Mouse (Mus musculus): ENCODE data around the gene Atp1b1. TPM values are rescaled to one million over a fixed set of nuclear protein-coding genes. Genes with fewer than 3 reads are reported as not detected.

Gene Atp1b1
- total and polyA plus RNA-seq, 3 experiments, result 0.23 to 0.43 TPM; not detected in 1

GRCm38 (mm10) chr1:164483728-164484127 lies 25.6 kb upstream of the Atp1b1 start:
- no peaks in the 10 kb centered on the region for H3K36me3 ChIP-seq (ENCODE audit: control insufficient read depth in 1 of 2, insufficient read depth in 2 of 2, low read length in 2 of 2)
- H3K79me2 ChIP-seq (ENCODE audit: control insufficient read depth, insufficient read depth, low read length, poor library complexity), result no peaks in the 10 kb centered on the region
- H3K27ac ChIP-seq (ENCODE audit: control insufficient read depth, low read depth, low read length), result no peak overlapping the region
- H3K9me3 ChIP-seq (replicated peaks; ENCODE audit: insufficient read depth, low read length), result no peaks in the 10 kb centered on the region
- H3K4me1 ChIP-seq (ENCODE audit: control insufficient read depth in 1 of 2, insufficient read depth in 2 of 2, low read length in 2 of 2), result no peaks in the 10 kb centered on the region
- DNase-seq (ENCODE audit: low read depth, low spot score), result no peak
- no peak overlapping the region for H3K9ac ChIP-seq (ENCODE audit: control insufficient read depth, low read depth, low read length, poor library complexity, severe bottlenecking)
- no peaks in the 10 kb centered on the region for H3K27me3 ChIP-seq (ENCODE audit: control insufficient read depth in 1 of 2, insufficient read depth in 2 of 2, low read length in 2 of 2)
- no peak overlapping the region for H3K4me3 ChIP-seq (ENCODE audit: control insufficient read depth in 1 of 2, insufficient read depth in 1 of 2, low read depth in 2 of 2, low read length in 2 of 2)
- TF ChIP-seq USF1 (IDR thresholded peaks at IDR 0.05; ENCODE audit: low read depth, low read length) (no peak), HCFC1 (IDR thresholded peaks at IDR 0.05; ENCODE audit: low read depth, low read length) (no peak), MAX (IDR thresholded peaks at IDR 0.05; ENCODE audit: low read length) (no peak), RCOR1 (IDR thresholded peaks at IDR 0.05; ENCODE audit: low read depth, low read length) (no peak), MEF2A (IDR thresholded peaks at IDR 0.05; ENCODE audit: extremely low read depth, insufficient replicate concordance, low read depth, low read length, poor library complexity, severe bottlenecking) (no peak), ELF1 (IDR thresholded peaks at IDR 0.05; ENCODE audit: low read depth, low read length) (no peak), ZMIZ1 (IDR thresholded peaks at IDR 0.05; ENCODE audit: low read depth, low read length) (no peak), POLR2AphosphoS5 (IDR thresholded peaks at IDR 0.05; ENCODE audit: borderline replicate concordance, low read depth, low read length) (no peak), JUND (IDR thresholded peaks at IDR 0.05; ENCODE audit: low read depth, low read length) (no peak), POLR2A (IDR thresholded peaks at IDR 0.05; ENCODE audit: control insufficient read depth in 1 of 2, insufficient read depth in 1 of 2, low read depth in 1 of 2, low read length in 2 of 2, poor library complexity in 1 of 2) (no peak), SIN3A (IDR thresholded peaks at IDR 0.05; ENCODE audit: low read length) (no peak), KAT2A (conservative IDR thresholded peaks at IDR 0.05; ENCODE audit: low read depth, low read length) (no peak), CHD2 (IDR thresholded peaks at IDR 0.05; ENCODE audit: low read length) (no peak), MXI1 (IDR thresholded peaks at IDR 0.05; ENCODE audit: low read depth, low read length) (no peak), TBP (IDR thresholded peaks at IDR 0.05; ENCODE audit: low read depth, low read length) (no peak), EP300 (IDR thresholded peaks at IDR 0.05; ENCODE audit: low read depth in 1 of 2, low read length in 2 of 2) (no peak)

- H3K36me3 ChIP-seq (ENCODE audit: control insufficient read depth in 1 of 2, insufficient read depth in 2 of 2, low read length in 2 of 2), result no peaks in the 10 kb centered on the region
- no peak overlapping the region for H3K27ac ChIP-seq (ENCODE audit: control insufficient read depth, low read depth, low read length)
- no peak for TF ChIP-seq EP300 (IDR thresholded peaks at IDR 0.05; ENCODE audit: low read depth in 1 of 2, low read length in 2 of 2)
- H3K9me3 ChIP-seq (replicated peaks; ENCODE audit: insufficient read depth, low read length), result no peaks in the 10 kb centered on the region
- H3K4me3 ChIP-seq (ENCODE audit: control insufficient read depth in 1 of 2, insufficient read depth in 1 of 2, low read depth in 2 of 2, low read length in 2 of 2), result no peak overlapping the region
- H3K27me3 ChIP-seq (ENCODE audit: control insufficient read depth in 1 of 2, insufficient read depth in 2 of 2, low read length in 2 of 2), result no peaks in the 10 kb centered on the region
- no peaks in the 10 kb centered on the region for H3K79me2 ChIP-seq (ENCODE audit: control insufficient read depth, insufficient read depth, low read length, poor library complexity)
- no peak for DNase-seq (ENCODE audit: low read depth, low spot score)
- H3K9ac ChIP-seq (ENCODE audit: control insufficient read depth, low read depth, low read length, poor library complexity, severe bottlenecking), result no peak overlapping the region
- H3K4me1 ChIP-seq (ENCODE audit: control insufficient read depth in 1 of 2, insufficient read depth in 2 of 2, low read length in 2 of 2), result no peaks in the 10 kb centered on the region
Observed at GRCm38 (mm10) chr1:164482833-164483232, 24.7 kb upstream of the Atp1b1 start.

All from MEL (cell line).